Mouse (Mus musculus): Measurements from ENCODE around the gene Ech1.

The Ech1 gene

DNA sequence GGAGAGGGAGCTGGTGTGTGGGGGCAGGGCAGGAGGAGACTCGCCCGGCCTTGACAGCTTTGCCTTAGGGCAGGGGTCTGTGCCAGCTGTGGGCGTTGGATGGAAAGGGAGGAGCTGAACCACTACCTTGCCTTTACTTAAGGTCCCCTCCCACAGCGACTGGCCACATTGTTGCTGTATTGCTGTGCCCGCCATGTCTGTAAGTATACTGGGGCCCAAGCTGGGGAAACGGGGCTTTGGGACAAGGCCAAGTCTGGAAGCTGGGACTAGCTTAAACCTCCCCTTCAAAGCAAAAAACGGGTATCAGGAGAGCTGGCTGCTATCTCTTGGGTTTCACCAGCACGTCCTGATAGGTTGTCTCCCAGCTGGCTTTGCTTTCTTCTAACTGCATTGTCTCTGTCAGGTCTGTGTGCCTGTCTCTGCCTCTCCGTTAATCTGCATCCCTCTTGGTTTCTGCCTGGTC, 39.3 kb downstream of the Ech1 start:
- DNase-seq: peak; percentile 38

DNA sequence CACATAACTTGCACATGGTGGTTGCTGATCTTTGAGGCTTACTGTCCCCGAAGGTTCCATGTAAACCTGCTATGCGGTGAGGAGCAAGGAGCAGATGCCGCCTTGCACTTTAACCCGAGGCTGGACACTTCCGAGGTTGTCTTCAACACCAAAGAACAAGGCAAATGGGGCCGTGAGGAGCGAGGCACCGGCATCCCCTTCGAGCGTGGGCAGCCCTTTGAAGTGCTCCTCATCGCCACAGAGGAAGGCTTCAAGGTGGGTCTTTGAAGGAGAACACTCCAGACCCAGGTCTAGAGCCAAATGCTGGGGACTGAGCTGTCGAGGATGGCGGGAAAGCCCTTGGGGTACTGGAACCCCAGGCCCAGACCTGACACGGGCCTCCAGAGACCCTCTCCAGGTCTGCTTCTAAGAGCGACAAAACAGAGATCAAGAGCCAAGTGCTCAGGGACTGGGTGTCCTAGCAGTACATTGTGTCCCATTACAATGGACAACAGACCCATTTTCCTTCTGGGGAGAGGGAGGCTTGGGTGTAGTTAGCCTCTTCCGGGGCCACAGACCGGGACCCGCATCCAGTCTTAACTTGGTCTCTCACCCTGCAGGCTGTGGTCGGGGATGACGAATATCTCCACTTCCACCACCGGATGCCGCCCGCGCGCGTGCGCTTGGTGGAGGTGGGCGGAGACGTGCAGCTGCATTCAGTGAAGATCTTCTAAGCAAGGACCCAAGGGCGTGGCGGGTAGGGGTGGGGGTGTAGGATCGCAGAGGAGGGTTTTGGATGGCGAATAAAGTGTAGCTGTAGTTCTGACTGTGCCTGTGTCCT, 40.7 kb downstream of the Ech1 start:
- DNase-seq: peak; percentile 68

DNA sequence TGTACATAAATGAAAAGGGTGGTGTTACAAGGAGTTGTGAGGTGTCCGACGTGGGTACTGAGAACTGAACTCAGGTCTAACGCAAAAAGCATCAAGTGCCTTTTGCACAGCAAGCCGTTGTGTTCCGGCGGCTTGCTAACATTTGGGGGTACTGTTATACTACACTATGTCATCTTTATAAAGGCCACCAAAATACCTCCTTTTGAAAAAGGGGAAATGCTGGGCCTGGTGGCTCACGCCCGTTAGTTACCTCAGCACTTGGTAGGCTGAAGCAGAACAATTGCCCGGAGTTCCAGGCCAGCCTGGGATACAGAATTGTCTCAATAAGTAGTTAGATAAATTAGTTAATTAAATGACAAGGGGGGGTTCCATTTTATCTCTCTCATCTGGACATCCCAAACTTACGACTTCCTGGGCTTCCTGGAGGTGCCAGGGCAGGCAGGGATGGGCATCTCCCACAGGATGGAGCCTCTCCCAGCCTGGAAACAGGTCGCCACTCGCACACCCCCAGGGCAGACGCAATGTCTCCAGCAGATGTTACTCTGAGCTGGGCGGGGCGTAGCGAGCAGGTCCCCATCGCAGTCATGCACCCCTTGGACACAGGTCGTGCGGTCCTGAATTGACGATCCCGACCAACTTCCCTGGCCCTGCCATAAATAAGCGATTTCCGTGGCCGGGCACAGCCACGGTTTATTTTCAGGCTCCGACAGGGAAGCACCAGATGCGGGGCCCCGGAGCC, 41.9 kb downstream of the Ech1 start:
- no peak for DNase-seq

DNA sequence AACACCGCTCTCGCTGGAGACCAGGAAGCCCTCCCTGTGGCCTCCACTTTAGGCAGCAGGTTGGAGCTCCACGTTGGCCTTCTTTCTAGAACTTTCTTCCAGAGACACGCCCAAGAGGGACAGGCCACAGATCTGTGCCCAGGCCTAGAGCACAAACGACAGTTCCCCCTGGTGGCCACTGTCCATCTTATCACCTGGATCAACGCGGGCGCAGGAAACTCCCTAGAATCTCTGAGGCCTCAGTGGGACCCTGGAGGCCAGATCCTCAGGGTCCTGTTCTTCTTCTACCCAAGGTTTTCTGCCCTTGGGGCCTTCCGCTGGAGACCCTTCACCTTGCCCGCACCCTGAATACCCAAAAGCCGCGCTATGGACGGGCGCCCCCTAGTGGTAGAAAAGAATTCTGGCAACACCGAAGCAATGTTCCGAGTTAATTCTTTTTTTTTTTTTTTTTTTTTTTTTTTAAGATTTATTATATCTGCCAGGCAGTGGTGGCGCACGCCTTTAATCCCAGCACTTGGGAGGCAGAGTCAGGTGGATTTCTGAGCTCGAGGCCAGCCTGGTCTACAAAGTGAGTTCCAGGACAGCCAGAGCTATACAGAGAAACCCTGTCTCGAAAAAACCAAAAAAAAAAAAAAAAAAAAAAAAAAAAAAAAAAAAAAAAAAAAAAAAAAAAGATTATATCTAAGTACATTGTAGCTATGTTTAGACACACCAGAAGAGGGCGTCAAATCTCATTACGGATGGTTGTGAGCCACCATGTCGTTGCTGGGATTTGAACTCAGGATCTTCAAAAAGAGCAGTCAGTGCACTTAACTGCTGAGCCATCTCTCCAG, 42.7 kb downstream of the Ech1 start:
- DNase-seq: peak; percentile 85

GRCm38 (mm10) chr7:28870901-28871664, 46.1 kb downstream of the Ech1 start:
- DNase-seq: no peak

DNA sequence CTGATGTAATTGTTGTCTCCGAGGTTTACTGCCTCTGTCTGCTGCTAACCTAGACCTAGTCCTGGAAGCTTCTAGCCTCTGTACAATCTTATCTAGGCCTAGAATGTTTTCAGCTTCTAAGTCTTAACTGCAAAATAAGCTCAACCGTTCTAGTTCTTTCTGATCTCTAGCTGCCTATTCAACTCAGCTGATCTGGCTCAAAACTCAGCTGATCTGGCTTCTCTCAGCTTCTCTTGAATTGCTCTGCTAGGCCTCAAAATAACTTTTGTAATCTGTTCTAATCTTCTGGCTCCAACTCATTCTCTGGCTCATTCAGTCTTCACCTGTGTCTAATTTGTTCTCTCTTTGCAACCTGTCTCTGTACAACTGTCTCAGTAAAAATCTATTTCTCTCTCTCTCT, 49.5 kb downstream of the Ech1 start:
- DNase-seq: no peak

DNA sequence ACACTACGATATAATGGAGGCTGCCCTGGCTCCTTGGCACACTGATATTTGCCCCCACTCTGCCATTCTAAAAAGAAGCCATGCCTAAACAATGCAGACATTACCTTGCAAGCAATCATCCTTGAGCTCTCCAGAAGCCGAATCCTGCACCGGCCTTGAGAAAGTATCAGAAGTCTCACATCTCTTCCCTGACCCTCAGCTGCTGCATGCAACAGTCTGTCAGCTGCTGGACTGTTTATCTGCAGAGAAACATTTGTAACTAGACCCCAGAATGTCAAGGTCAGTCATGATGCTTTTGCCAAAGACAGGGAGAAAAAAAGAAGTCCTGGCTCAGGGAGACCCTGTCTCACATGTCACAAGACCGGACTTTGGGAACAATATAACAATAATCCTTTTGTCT, 51.1 kb downstream of the Ech1 start:
- no peak for DNase-seq

DNA sequence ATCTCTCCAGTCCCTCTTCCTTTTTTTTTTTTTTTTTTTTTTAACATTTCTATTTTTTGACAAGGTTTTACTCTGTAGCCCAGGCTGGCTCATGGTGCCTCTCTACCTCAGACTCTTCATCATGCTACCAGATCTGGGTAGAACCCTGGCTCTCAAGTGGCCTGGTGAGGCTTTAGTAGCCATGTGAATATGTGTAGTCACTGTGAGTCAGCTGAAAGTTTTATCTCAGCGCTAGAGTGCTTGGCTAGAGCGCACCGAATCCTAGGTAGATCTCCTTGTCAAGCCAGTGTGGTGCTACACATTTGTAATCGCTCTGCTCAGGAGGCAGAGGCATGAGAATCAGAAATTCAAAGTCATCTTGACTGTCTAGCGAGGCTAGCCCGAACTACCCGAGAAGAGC, 52.1 kb downstream of the Ech1 start:
- no peak for DNase-seq

- no peak for DNase-seq
Measured at GRCm38 (mm10) chr7:28877856-28878255, 52.8 kb downstream of the Ech1 start.

GRCm38 (mm10) chr7:28879606-28880005, 54.6 kb downstream of the Ech1 start:
- no peak for DNase-seq

GRCm38 (mm10) chr7:28880554-28880953, 55.5 kb downstream of the Ech1 start:
- DNase-seq: peak; percentile 48

DNA sequence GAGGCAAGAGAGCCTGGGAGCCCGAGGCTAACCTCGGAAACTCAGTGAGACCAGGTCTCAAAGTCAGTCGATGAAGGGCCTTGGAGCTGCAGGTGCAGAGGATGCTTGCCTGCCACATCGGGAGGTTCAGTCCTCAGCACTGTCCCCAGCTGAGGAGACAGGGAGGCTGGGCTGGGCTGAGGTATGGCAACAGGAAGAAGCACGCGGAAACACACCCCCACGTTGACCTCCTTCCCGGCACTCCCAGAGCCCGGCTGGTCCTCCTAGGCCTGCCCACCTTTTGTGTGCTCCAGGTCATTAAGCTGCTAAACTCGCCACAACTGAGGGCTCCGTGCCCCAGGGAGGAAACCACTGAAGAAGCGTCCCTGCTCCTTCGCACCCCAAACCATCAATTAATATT, 56.2 kb downstream of the Ech1 start, which contains the start of gene Capn12:
Capn12 (plus strand) TSS at position 224 of the 400 bp plus-strand sequence.
- no peak for DNase-seq
